Mouse (Mus musculus): ENCODE measurements around the gene Zmynd10.

DNA sequence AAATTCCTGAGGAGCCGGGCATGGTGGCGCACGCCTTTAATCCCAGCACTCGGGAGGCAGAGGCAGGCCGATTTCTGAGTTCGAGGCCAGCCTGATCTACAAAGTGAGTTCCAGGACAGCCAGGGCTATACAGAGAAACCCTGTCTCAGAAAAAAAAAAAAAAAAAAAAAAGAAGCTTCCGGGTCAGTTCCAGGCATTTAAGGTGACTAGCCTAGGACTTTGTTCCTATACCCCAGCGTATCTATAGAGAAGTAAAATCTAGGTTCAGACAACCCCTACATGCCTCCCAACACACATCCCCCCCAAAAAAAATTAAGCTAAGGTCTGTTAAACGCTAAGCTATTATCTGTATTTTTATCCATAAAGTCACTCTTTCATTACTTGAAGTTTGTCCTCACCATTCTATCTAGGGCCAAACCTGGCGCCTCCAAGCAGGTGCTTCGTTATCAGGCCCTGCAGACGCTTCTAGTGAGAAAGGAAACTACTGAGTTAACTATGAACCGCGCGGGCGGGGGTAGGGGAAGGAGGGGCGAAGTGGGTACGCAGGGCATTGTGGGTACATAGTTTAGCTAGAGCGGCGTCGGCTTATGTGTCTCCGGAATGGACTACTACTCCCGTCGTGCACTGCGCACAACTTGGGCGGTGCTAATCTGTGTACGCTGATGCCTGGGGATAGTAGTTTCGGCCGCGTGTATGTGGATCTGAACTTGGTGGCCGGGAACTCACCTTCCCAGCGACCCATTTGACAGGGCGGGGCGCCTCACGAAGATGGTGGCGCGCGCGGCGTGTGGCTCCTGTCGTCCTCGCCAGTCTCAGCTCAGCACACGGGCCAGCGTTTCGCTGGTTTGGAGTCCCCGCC, 40.1 kb downstream of the Zmynd10 start, which contains the start of gene Ifrd2:
- TF ChIP-seq CTCF (conservative IDR thresholded peaks at IDR 0.05; ENCODE audit: low read length): no peak
- TF ChIP-seq POU5F1 (IDR thresholded peaks at IDR 0.05; ENCODE audit: borderline replicate concordance, low read length): no peak

Measured in E14TG2a.4 (cell line).